ENCODE assay signal across 7 mouse cellular contexts in genomic region chr5:140571673-140572072, GRCm38 (mm10). TPM values are rescaled to one million over a fixed set of nuclear protein-coding genes. Genes with fewer than 3 reads are reported as not detected.
DNase-seq lines count a peak whose midpoint lies in the region; ATAC-seq and TF ChIP-seq lines count a peak whose summit lies in the region.

No protein-coding gene starts in this region.

- no peaks in the 10 kb centered on the region for H3K27me3 ChIP-seq in midbrain, postnatal 0 days (ENCODE audit: insufficient read depth, low read length)
- no peaks in the 10 kb centered on the region for H3K27me3 ChIP-seq in midbrain, embryonic 15.5 days (replicated peaks)
- H3K27me3 ChIP-seq in embryonic facial prominence, embryonic 10.5 days (replicated peaks; ENCODE audit: low read depth, poor library complexity, severe bottlenecking) = no peaks in the 10 kb centered on the region
- no peaks in the 10 kb centered on the region for H3K27me3 ChIP-seq in heart, embryonic 12.5 days (replicated peaks)
- H3K27me3 ChIP-seq in limb, embryonic 13.5 days = no peaks in the 10 kb centered on the region
- H3K27me3 ChIP-seq in liver, embryonic 11.5 days (replicated peaks; ENCODE audit: control insufficient read depth, insufficient read depth, low read length) = no peaks in the 10 kb centered on the region

- H3K4me3 ChIP-seq in midbrain, postnatal 0 days (ENCODE audit: low read depth, low read length) = no peak overlapping the region
- H3K4me3 ChIP-seq in midbrain, embryonic 15.5 days = no peak overlapping the region
- no peak overlapping the region for H3K4me3 ChIP-seq in embryonic facial prominence, embryonic 10.5 days
- no peak overlapping the region for H3K4me3 ChIP-seq in heart, embryonic 12.5 days
- H3K4me3 ChIP-seq in limb, embryonic 13.5 days = no peak overlapping the region
- no peak overlapping the region for H3K4me3 ChIP-seq in liver, embryonic 11.5 days (ENCODE audit: low read depth, low read length)

- DNase-seq in midbrain, postnatal 0 days (ENCODE audit: low spot score) = peak; percentile 35
- DNase-seq in embryonic facial prominence, embryonic 10.5 days (ENCODE audit: low spot score) = no peak
- no peak for DNase-seq in liver
- no peak for DNase-seq in liver, embryonic 11.5 days (ENCODE audit: low spot score)

- WGBS in midbrain, postnatal 0 days = 58% methylated on average over 9 of the region's 10 CpGs
- WGBS in midbrain, embryonic 15.5 days = 71% methylated on average over 10 of the region's 10 CpGs
- 67% methylated on average over 10 of the region's 10 CpGs for WGBS in embryonic facial prominence, embryonic 10.5 days
- WGBS in heart, embryonic 12.5 days = 52% methylated on average over 10 of the region's 10 CpGs
- WGBS in limb, embryonic 13.5 days = 54% methylated on average over 10 of the region's 10 CpGs
- 72% methylated on average over 10 of the region's 10 CpGs for WGBS in liver, embryonic 11.5 days

- no peaks in the 10 kb centered on the region for H3K4me1 ChIP-seq in midbrain, postnatal 0 days (ENCODE audit: insufficient read depth, low read length)
- peaks cover 4% of the 10 kb centered on the region for H3K4me1 ChIP-seq in midbrain, embryonic 15.5 days
- peaks cover 36% of the 10 kb centered on the region for H3K4me1 ChIP-seq in embryonic facial prominence, embryonic 10.5 days
- H3K4me1 ChIP-seq in heart, embryonic 12.5 days (replicated peaks) = peaks cover 12% of the 10 kb centered on the region; the same call in 1 of the 2 replicates
- peaks cover 23% of the 10 kb centered on the region for H3K4me1 ChIP-seq in limb, embryonic 13.5 days
- H3K4me1 ChIP-seq in liver, embryonic 11.5 days (replicated peaks; ENCODE audit: control insufficient read depth, insufficient read depth, low read length) = peaks cover 10% of the 10 kb centered on the region

- H3K9ac ChIP-seq in midbrain, postnatal 0 days (replicated peaks; ENCODE audit: low read length, poor library complexity, severe bottlenecking) = no peak overlapping the region
- H3K9ac ChIP-seq in midbrain, embryonic 15.5 days = no peak overlapping the region
- H3K9ac ChIP-seq in heart, embryonic 12.5 days = 0 out of 2 replicates have a peak overlapping the region, but pooled peaks have one; percentile 11
- H3K9ac ChIP-seq in limb, embryonic 13.5 days = 0 out of 2 replicates have a peak overlapping the region, but pooled peaks have one; percentile 31
- H3K9ac ChIP-seq in liver, embryonic 11.5 days (ENCODE audit: low read depth, low read length) = no peak overlapping the region

- no peak for ATAC-seq in midbrain, postnatal 0 days (ENCODE audit: low FRiP score)
- ATAC-seq in midbrain, embryonic 15.5 days (replicated peaks) = no peak
- no peak for ATAC-seq in heart, embryonic 12.5 days (ENCODE audit: insufficient number of reproducible peaks, low FRiP score)
- ATAC-seq in limb, embryonic 13.5 days (ENCODE audit: low FRiP score, low read depth) = no peak
- no peak for ATAC-seq in liver, embryonic 11.5 days (replicated peaks; ENCODE audit: low FRiP score)

- no peak overlapping the region for H3K27ac ChIP-seq in midbrain, postnatal 0 days (ENCODE audit: low read depth, low read length)
- H3K27ac ChIP-seq in midbrain, embryonic 15.5 days = no peak overlapping the region
- peak overlapping the region; percentile 5; the same call in 1 of the 2 replicates for H3K27ac ChIP-seq in embryonic facial prominence, embryonic 10.5 days (replicated peaks)
- H3K27ac ChIP-seq in heart, embryonic 12.5 days (ENCODE audit: poor library complexity, severe bottlenecking) = no peak overlapping the region
- H3K27ac ChIP-seq in limb, embryonic 13.5 days = no peak overlapping the region; the same call in 1 of the 2 replicates
- no peak overlapping the region for H3K27ac ChIP-seq in liver, embryonic 11.5 days (ENCODE audit: low read depth, low read length)

- no peaks in the 10 kb centered on the region for H3K36me3 ChIP-seq in midbrain, postnatal 0 days (ENCODE audit: insufficient read depth, low read length)
- H3K36me3 ChIP-seq in midbrain, embryonic 15.5 days (replicated peaks) = no peaks in the 10 kb centered on the region
- no peaks in the 10 kb centered on the region for H3K36me3 ChIP-seq in embryonic facial prominence, embryonic 10.5 days (replicated peaks)
- no peaks in the 10 kb centered on the region for H3K36me3 ChIP-seq in heart, embryonic 12.5 days
- no peaks in the 10 kb centered on the region for H3K36me3 ChIP-seq in limb, embryonic 13.5 days
- no peaks in the 10 kb centered on the region for H3K36me3 ChIP-seq in liver, embryonic 11.5 days (ENCODE audit: control insufficient read depth, insufficient read depth, low read length)

- no peak for TF ChIP-seq CTCF in midbrain, postnatal 0 days (IDR thresholded peaks at IDR 0.05)

- H3K4me2 ChIP-seq in midbrain, postnatal 0 days (ENCODE audit: low read depth, low read length, poor library complexity, severe bottlenecking) = no peak overlapping the region
- H3K4me2 ChIP-seq in midbrain, embryonic 15.5 days = no peak overlapping the region
- H3K4me2 ChIP-seq in heart, embryonic 12.5 days = no peak overlapping the region
- H3K4me2 ChIP-seq in limb, embryonic 13.5 days (replicated peaks) = no peak overlapping the region
- no peak overlapping the region for H3K4me2 ChIP-seq in liver, embryonic 11.5 days

- no peaks in the 10 kb centered on the region for H3K9me3 ChIP-seq in midbrain, postnatal 0 days (ENCODE audit: low read length)
- no peaks in the 10 kb centered on the region for H3K9me3 ChIP-seq in midbrain, embryonic 15.5 days
- no peaks in the 10 kb centered on the region for H3K9me3 ChIP-seq in embryonic facial prominence, embryonic 10.5 days
- H3K9me3 ChIP-seq in heart, embryonic 12.5 days (replicated peaks) = no peaks in the 10 kb centered on the region
- no peaks in the 10 kb centered on the region for H3K9me3 ChIP-seq in limb, embryonic 13.5 days
- H3K9me3 ChIP-seq in liver, embryonic 11.5 days (ENCODE audit: control insufficient read depth, low read length) = no peaks in the 10 kb centered on the region

RNA-seq across cellular contexts. Expression of gene Grifin, which starts 6.8 kb away (rescaled TPM):
- total RNA-seq in midbrain, postnatal 0 days (2014; rRNA removed) = not detected in 2 replicates
- polyA plus RNA-seq in midbrain, postnatal 0 days (2015; fragmentation: Nextera tagmentation; extraction: Ambion mirVana) = 0.39 TPM in 1 of 2 replicates, not detected in the other
- 0.41 TPM in 1 of 2 replicates, not detected in the other for polyA plus RNA-seq in midbrain, embryonic 15.5 days (2015; fragmentation: Nextera tagmentation; extraction: Ambion mirVana)
- polyA plus RNA-seq in embryonic facial prominence, embryonic 10.5 days (2016; fragmentation: Nextera tagmentation; extraction: Ambion mirVana) = not detected in 2 replicates
- polyA plus RNA-seq in heart, embryonic 12.5 days (2016; fragmentation: Nextera tagmentation; extraction: Ambion mirVana) = 0.31 TPM in 1 of 2 replicates, not detected in the other
- not detected in 2 replicates for polyA plus RNA-seq in limb, embryonic 13.5 days (2015; fragmentation: Nextera tagmentation; extraction: Ambion mirVana)
- polyA plus RNA-seq in liver, embryonic 11.5 days (2014; fragmentation: Nextera tagmentation; extraction: Ambion mirVana) = 1.8 and 2.6 TPM in 2 replicates

RNA-seq across cellular contexts. Expression of gene Lfng, which starts 35.4 kb away (rescaled TPM):
- total RNA-seq in midbrain, postnatal 0 days (2014; rRNA removed) = 55.6 and 56.6 TPM in 2 replicates
- 20.1 and 22.5 TPM in 2 replicates for polyA plus RNA-seq in midbrain, postnatal 0 days (2015; fragmentation: Nextera tagmentation; extraction: Ambion mirVana)
- 20.4 and 21.8 TPM in 2 replicates for polyA plus RNA-seq in midbrain, embryonic 15.5 days (2015; fragmentation: Nextera tagmentation; extraction: Ambion mirVana)
- 11.7 and 14.9 TPM in 2 replicates for polyA plus RNA-seq in embryonic facial prominence, embryonic 10.5 days (2016; fragmentation: Nextera tagmentation; extraction: Ambion mirVana)
- 2.9 and 4.3 TPM in 2 replicates for polyA plus RNA-seq in heart, embryonic 12.5 days (2016; fragmentation: Nextera tagmentation; extraction: Ambion mirVana)
- 13.4 and 13.5 TPM in 2 replicates for polyA plus RNA-seq in limb, embryonic 13.5 days (2015; fragmentation: Nextera tagmentation; extraction: Ambion mirVana)
- polyA plus RNA-seq in liver, embryonic 11.5 days (2014; fragmentation: Nextera tagmentation; extraction: Ambion mirVana) = 10.6 and 11.0 TPM in 2 replicates

Comparison
In these comparisons a context has a peak if more than half of its experiments do, and no peak if none do; other contexts are left out.
1. H3K9ac ChIP-seq: peak in heart, embryonic 12.5 days (single experiment) and limb, embryonic 13.5 days (single experiment); none in midbrain, postnatal 0 days (single experiment), midbrain, embryonic 15.5 days (single experiment) and liver, embryonic 11.5 days (single experiment).